Mouse (Mus musculus): ENCODE measurements around the gene Asic1. TPM values are rescaled to one million over a fixed set of nuclear protein-coding genes. Genes with fewer than 3 reads are reported as not detected.
A peak's percentile ranks its signal among the peaks of the same experiment; 100 is the strongest.
"Not testable (repeated sequence)": the region's sequence is repeated elsewhere in the genome, so short reads cannot be mapped to it uniquely, and the experiment has no call there.

The Asic1 gene
- total RNA-seq, 2 experiments from 2014 or later = 0.22 to 0.35 TPM

- intact Hi-C loops (cut with DNase I) = no loop called here
- DNase-seq = no peak
Observed at GRCm38 (mm10) chr15:99700219-99701106, 30.3 kb downstream of the Asic1 start.

- DNase-seq; intact Hi-C loops (cut with DNase I): not testable (repeated sequence)
Observed at GRCm38 (mm10) chr15:99701640-99701998, 31.5 kb downstream of the Asic1 start.

DNA sequence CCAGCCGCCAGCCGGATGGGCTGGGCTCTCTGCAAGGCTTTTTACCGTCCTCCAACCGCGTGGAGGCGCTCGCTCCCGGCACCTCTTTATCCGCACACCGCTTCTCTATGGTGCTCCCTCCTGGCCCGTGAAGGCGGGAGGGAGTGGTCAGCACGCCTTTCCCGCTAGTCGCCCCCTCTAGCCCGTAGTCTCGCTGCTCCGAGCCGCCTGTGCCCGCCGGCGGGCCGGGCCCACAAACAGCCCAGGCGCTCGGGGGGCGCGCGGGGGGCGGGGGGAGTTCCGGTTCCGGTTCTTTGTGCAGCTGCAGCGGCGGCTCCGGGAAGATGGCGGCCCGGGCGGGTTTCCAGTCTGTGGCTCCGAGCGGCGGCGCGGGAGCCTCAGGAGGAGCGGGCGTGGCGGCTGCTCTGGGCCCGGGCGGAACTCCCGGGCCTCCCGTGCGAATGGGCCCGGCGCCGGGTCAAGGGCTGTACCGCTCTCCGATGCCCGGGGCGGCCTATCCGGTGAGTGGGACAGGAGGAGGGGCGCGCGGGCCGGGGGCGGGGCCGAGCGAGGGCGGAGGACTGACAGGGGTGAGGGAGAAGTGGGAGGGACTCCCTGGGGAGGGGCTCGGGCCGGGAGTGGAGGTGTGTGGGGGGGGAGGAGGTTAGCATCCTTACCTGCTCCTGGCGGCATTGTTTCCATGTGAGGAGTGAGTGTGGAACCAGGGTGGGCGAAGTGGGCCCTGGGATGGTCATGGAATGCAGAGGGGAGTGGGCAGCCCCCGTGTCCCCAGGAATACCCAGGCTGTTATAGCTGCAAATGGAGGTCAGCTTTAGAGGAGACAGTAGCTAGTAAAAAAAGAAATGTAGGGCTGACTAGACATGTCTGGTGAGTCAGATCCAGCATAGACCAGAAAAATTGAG lies 32.1 kb downstream of the Asic1 start, which contains the start of gene Smarcd1:
Smarcd1 (plus strand) TSS at position 131 of the 902 bp plus-strand sequence.
- intact Hi-C loops (cut with DNase I) = loop anchor here (2.0 kb wide), 1 partner anchor 23 kb away; the partner anchor contains the start of gene Cox14
- peak; percentile 97 to 98 for DNase-seq

GRCm38 (mm10) chr15:99703104-99703503 lies 32.9 kb downstream of the Asic1 start:
- DNase-seq = no peak
- intact Hi-C loops (cut with DNase I) = loop anchor here (2.0 kb wide), 1 partner anchor 22 kb away; the partner anchor contains the start of gene Cox14

DNA sequence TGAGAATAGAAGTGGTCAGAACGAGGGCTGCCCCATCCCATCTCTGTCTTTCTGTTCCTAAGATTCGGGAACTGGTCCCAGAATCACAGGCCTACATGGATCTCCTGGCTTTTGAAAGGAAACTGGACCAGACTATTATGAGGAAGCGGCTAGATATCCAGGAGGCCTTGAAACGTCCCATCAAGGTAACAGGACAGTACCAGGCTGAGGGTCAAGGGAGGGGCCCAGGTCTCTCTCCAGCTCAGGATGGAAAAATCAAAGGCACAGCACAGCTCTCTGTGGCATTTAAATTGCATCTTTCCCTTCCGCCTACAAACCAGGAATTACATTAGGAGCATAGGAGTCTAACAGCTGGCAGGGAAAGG lies 33.5 kb downstream of the Asic1 start:
- intact Hi-C loops (cut with DNase I) = loop anchor here (2.0 kb wide), 1 partner anchor 21 kb away; the partner anchor contains the start of gene Cox14
- no peak for DNase-seq

GRCm38 (mm10) chr15:99704041-99704681 lies 34.0 kb downstream of the Asic1 start:
- intact Hi-C loops (cut with DNase I) = no loop called here
- no peak for DNase-seq

GRCm38 (mm10) chr15:99704881-99705280 lies 34.7 kb downstream of the Asic1 start:
- intact Hi-C loops (cut with DNase I) = no loop called here
- DNase-seq = peak in 1 of 2 experiments; percentile 47

DNA sequence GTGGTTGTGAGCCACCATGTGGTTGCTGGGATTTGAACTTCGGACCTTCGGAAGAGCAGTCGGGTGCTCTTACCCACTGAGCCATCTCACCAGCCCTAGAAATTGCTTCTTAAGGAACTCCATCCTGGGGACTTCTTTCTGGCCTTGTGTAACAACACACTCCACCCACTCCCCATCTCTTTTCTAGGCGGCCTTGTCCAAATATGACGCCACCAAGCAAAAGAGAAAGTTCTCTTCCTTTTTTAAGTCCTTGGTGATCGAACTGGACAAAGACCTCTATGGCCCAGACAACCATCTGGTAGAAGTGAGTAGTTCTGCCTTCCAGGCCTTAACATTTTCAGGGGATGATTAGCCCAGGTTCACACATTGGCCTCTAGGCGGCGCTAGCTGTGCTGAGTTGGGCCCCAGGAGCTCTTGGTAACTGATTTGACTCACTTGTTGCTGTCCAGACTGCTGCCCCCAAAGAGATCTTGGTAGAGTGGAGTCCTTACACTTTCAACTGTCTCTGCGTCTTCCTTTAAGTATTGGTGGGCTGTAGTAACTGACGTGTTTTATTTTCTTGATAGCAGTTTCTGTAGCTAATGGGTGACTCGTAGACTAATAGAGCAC lies 35.4 kb downstream of the Asic1 start, which contains the start of gene Gm17349:
Gm17349 (minus strand) TSS at position 51 of the 609 bp plus-strand sequence.
- intact Hi-C loops (cut with DNase I) = no loop called here
- DNase-seq = peak; percentile 70 to 72

DNA sequence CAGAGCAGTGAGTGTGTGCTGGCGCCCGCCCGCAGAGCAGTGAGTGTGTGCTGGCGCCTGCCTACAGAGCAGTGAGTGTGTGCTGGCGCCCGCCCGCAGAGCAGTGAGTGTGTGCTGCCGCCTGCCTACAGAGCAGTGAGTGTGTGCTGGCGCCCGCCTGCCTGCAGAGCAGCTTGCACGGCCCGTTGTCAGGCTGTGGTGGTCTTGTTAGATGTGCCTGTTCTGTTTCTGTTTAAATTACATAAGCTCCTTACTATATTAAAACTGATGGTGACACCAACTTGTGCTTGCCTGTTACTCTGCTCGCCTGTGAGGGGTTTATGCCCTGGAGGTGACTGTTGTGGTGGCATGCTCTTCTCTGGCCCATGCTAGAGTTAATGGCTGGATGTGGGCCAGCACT lies 38.0 kb downstream of the Asic1 start:
- intact Hi-C loops (cut with DNase I) = no loop called here

GRCm38 (mm10) chr15:99710221-99711190 lies 40.3 kb downstream of the Asic1 start:
- intact Hi-C loops (cut with DNase I) = no loop called here
- no peak for DNase-seq

More for the DNA sequence above, 38.0 kb downstream of the Asic1 start:
- DNase-seq = no peak

- no peak for DNase-seq
- intact Hi-C loops (cut with DNase I) = no loop called here
Observed at GRCm38 (mm10) chr15:99711491-99711890, 41.3 kb downstream of the Asic1 start.

- DNase-seq = no peak
- intact Hi-C loops (cut with DNase I) = no loop called here
Observed at GRCm38 (mm10) chr15:99712666-99713559, 42.7 kb downstream of the Asic1 start.

GRCm38 (mm10) chr15:99713569-99713968 lies 43.4 kb downstream of the Asic1 start:
- intact Hi-C loops (cut with DNase I) = no loop called here

GRCm38 (mm10) chr15:99714206-99714605 lies 44.0 kb downstream of the Asic1 start:
- no peak for DNase-seq
- intact Hi-C loops (cut with DNase I) = loop anchor here (2.0 kb wide), 1 partner anchor 189 kb away; no protein-coding TSS in a partner anchor

More at GRCm38 (mm10) chr15:99713569-99713968, 43.4 kb downstream of the Asic1 start:
- no peak for DNase-seq

DNA sequence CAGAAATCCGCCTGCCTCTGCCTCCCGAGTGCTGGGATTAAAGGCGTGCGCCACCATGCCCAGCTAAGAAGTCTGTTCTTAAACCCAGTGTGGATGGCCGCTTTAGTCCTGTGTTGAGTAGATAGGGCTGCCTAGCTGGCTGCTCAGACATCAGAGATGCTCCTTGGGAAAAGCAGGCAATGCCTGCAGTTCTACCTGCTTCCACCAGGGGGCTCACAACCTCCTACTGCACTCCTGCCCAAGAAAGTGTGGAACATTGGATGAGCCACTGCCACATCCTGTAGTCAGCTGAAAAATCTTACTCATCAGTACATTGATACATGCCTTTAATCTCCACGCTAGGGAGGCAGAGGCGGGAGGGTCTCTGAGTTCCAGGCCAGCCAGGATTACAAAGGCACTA lies 44.7 kb downstream of the Asic1 start:
- peak; percentile 74 to 83 for DNase-seq
- intact Hi-C loops (cut with DNase I) = loop anchor here (1.0 to 5.0 kb wide), 3 partner anchors 63 to 512 kb away; partner anchors contain the start of gene Atf1

- intact Hi-C loops (cut with DNase I) = loop anchor here (1.0 to 5.0 kb wide), 3 partner anchors 63 to 512 kb away; partner anchors contain the start of gene Atf1
- DNase-seq = no peak
Observed at GRCm38 (mm10) chr15:99715361-99715865, 45.2 kb downstream of the Asic1 start.
